Mouse (Mus musculus): ENCODE measurements around the gene Vamp1. TPM values are rescaled to one million over a fixed set of nuclear protein-coding genes. Genes with fewer than 3 reads are reported as not detected.

Gene Vamp1
- polyA plus RNA-seq, 1 experiment from 2014 or later = 5.4 TPM

GRCm38 (mm10) chr6:125216898-125217297 lies 1.5 kb downstream of the Vamp1 start:
- H3K27ac ChIP-seq = no peak overlapping the region
- H3K4me1 ChIP-seq = peaks cover 9% of the 10 kb centered on the region; the same call in 1 of the 2 replicates
- H3K4me3 ChIP-seq = no peak overlapping the region
- H3K4me2 ChIP-seq = peak overlapping the region; percentile 95; the same call in 1 of the 2 replicates
- peaks cover 19% of the 10 kb centered on the region for H3K27me3 ChIP-seq
- 80% methylated on average over 2 of the region's 2 CpGs for WGBS
- no peaks in the 10 kb centered on the region for H3K9me3 ChIP-seq (replicated peaks)
- H3K9ac ChIP-seq = no peak overlapping the region
- no peaks in the 10 kb centered on the region for H3K36me3 ChIP-seq (ENCODE audit: poor library complexity, severe bottlenecking)
- ATAC-seq = no peak

DNA sequence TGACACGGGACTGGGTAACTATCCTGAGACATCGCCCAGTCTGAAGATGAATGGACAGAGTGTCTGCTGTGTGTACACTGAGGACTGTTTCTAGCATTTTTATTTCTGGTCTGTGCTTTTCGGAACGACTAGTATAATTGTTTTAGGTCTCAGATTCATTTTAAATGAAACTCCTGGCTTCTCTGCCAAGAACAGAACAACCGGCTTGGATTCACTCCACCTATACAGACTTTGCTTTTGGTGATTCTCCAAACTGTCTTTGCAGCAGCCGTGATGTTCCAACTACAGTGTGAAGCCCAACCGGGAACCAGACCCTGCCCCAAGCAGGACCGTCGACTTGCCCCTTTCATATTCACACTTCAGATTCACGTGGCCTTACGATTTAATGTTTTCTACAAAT lies 2.5 kb downstream of the Vamp1 start:
- H3K9ac ChIP-seq = no peak overlapping the region
- H3K4me1 ChIP-seq = peaks cover 9% of the 10 kb centered on the region; the same call in 1 of the 2 replicates
- H3K27ac ChIP-seq = no peak overlapping the region
- no peak overlapping the region for H3K4me3 ChIP-seq
- no peak overlapping the region for H3K4me2 ChIP-seq
- H3K27me3 ChIP-seq = peaks cover 19% of the 10 kb centered on the region
- WGBS = 92% methylated on average over 11 of the region's 11 CpGs
- no peak for ATAC-seq
- no peaks in the 10 kb centered on the region for H3K9me3 ChIP-seq (replicated peaks)
- H3K36me3 ChIP-seq (ENCODE audit: poor library complexity, severe bottlenecking) = no peaks in the 10 kb centered on the region

DNA sequence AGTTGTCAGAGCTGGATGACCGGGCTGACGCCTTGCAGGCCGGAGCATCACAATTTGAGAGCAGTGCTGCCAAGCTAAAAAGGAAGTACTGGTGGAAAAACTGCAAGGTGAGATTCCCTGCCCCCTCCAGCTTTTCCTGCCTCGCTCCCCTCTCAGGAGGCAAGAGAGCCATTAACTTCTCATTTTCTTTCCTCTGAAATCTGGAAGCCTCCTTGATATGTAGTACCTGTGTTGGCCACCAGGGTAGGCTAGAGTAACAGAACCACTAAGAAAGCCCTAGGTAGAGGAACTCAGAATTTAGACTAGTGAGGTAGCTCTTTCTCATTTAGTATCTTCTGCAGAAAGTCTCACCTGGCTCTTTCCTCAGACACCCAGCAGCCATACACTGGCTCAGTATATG lies 3.6 kb downstream of the Vamp1 start:
- Histone ChIP-seq H3K27ac (no peak overlapping the region), H3K9me3 (replicated peaks) (no peaks in the 10 kb centered on the region), H3K27me3 (peaks cover 9% of the 10 kb centered on the region), H3K36me3 (ENCODE audit: poor library complexity, severe bottlenecking) (no peaks in the 10 kb centered on the region), H3K4me2 (no peak overlapping the region), H3K4me1 (peaks cover 9% of the 10 kb centered on the region; the same call in 1 of the 2 replicates), H3K4me3 (no peak overlapping the region), H3K9ac (no peak overlapping the region)
- no peak for ATAC-seq
- 81% methylated on average over 4 of the region's 4 CpGs for WGBS

DNA sequence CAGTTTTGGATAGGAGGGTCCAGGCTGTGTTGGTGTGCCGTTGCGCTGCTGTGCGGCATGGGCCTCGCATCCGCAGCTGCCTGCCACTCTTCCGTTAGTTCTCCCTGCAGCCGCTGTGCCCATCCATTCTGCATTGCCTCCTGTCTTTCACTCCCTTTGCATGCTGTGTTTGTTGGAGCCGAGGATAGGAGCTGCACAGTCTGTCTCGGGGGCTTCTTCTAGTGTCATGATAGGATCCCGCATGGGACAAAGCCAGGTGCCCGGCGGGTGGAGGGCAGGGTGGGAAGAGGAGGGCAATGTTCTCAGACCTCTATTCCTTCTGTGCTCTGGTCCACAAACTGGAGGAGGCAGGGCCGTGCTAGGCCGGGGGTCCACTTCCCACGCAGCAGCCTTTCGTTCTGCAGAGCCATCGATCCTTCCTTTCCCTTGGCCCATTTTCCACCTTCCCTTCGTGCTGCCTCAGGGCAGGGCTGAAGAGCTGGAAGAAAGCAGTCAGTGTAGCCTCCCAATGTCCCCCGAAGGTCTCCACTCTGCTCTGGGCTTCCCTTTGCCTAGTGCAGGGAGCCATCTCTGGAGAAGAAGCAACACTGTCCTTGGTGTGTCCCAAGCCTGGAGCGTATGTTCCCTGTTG lies 5.9 kb downstream of the Vamp1 start:
- no peak for ATAC-seq
- WGBS = 93% methylated on average over 20 of the region's 20 CpGs

GRCm38 (mm10) chr6:125222146-125222545 lies 6.8 kb downstream of the Vamp1 start:
- no peak overlapping the region for H3K27ac ChIP-seq
- peaks cover under 1% of the 10 kb centered on the region; the same call in 1 of the 2 replicates for H3K27me3 ChIP-seq
- 0 out of 2 replicates have a peak, but pooled peaks cover 4% of the 10 kb centered on the region for H3K36me3 ChIP-seq (ENCODE audit: poor library complexity, severe bottlenecking)
- no peaks in the 10 kb centered on the region for H3K9me3 ChIP-seq (replicated peaks)
- no peak overlapping the region for H3K4me2 ChIP-seq
- no peak overlapping the region for H3K4me3 ChIP-seq
- 64% methylated on average over 2 of the region's 2 CpGs for WGBS
- no peaks in the 10 kb centered on the region for H3K4me1 ChIP-seq
- ATAC-seq = no peak
- no peak overlapping the region for H3K9ac ChIP-seq

More for the DNA sequence above, 5.9 kb downstream of the Vamp1 start:
- H3K4me2 ChIP-seq = no peak overlapping the region
- H3K9ac ChIP-seq = 0 out of 2 replicates have a peak overlapping the region, but pooled peaks have one; percentile 37
- H3K27me3 ChIP-seq = peaks cover 6% of the 10 kb centered on the region; the same call in 1 of the 2 replicates
- 0 out of 2 replicates have a peak, but pooled peaks cover 4% of the 10 kb centered on the region for H3K4me1 ChIP-seq
- no peaks in the 10 kb centered on the region for H3K9me3 ChIP-seq (replicated peaks)
- no peak overlapping the region for H3K4me3 ChIP-seq
- H3K36me3 ChIP-seq (ENCODE audit: poor library complexity, severe bottlenecking) = 0 out of 2 replicates have a peak, but pooled peaks cover 4% of the 10 kb centered on the region
- H3K27ac ChIP-seq = no peak overlapping the region

DNA sequence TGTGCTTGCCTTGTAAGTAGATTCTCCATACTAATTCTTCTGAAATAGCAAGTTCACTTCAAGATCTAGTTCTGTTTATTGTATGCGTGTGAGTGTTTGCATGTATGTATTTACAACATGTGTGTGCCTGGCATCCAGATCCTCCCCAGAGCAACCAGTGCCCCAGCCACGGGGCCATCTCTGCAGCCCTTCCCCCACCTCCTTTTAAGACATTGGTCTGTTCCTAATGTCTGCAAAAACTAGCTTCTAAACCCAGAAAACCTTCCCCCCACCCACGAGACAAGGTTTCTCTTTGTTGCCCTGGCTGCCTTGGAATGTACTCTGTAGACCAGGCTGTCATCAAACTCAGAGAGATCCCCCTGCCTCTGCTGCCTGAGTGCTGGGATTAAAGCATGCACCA lies 7.2 kb downstream of the Vamp1 start:
- Histone ChIP-seq H3K9me3 (replicated peaks) (no peaks in the 10 kb centered on the region), H3K27ac (no peak overlapping the region), H3K36me3 (ENCODE audit: poor library complexity, severe bottlenecking) (0 out of 2 replicates have a peak, but pooled peaks cover 4% of the 10 kb centered on the region), H3K9ac (no peak overlapping the region), H3K4me1 (no peaks in the 10 kb centered on the region), H3K4me2 (no peak overlapping the region), H3K27me3 (no peaks in the 10 kb centered on the region), H3K4me3 (no peak overlapping the region)
- WGBS = 92% methylated on average over 3 of the region's 3 CpGs
- no peak for ATAC-seq

GRCm38 (mm10) chr6:125225518-125226115 lies 10.3 kb downstream of the Vamp1 start:
- H3K9ac ChIP-seq = no peak overlapping the region
- H3K9me3 ChIP-seq (replicated peaks) = no peaks in the 10 kb centered on the region
- no peak overlapping the region for H3K4me3 ChIP-seq
- 0 out of 2 replicates have a peak, but pooled peaks cover 1% of the 10 kb centered on the region for H3K4me1 ChIP-seq
- WGBS = 83% methylated on average over 5 of the region's 5 CpGs
- no peak overlapping the region for H3K27ac ChIP-seq
- 0 out of 2 replicates have a peak, but pooled peaks cover 4% of the 10 kb centered on the region for H3K36me3 ChIP-seq (ENCODE audit: poor library complexity, severe bottlenecking)
- H3K27me3 ChIP-seq = no peaks in the 10 kb centered on the region
- ATAC-seq = no peak
- H3K4me2 ChIP-seq = no peak overlapping the region

DNA sequence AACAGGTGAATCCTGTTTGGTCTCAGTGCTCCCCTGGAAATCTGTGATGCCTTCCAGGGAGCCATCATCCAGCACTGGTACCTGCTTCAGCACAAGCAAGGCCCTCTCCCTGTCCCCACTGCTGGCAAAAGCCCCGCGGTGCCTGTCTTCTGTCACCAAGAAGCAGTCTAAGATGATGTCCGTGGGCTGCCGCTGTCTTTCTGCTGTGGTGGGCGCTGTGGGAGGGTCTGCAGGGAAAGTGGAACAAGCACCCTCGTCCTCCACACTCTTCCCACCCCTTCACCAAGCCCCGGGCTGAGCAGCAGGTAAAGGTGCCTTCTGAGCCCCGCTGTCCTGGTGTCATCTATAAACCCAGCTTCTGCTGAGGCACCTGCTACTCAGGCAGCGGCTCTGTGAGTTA lies 15.2 kb downstream of the Vamp1 start:
- 0 out of 2 replicates have a peak, but pooled peaks have one; percentile 7 for ATAC-seq
- peaks cover 17% of the 10 kb centered on the region for H3K4me1 ChIP-seq
- no peaks in the 10 kb centered on the region for H3K9me3 ChIP-seq (replicated peaks)
- no peak overlapping the region for H3K27ac ChIP-seq
- peak overlapping the region; percentile 77; the same call in 1 of the 2 replicates for H3K4me2 ChIP-seq
- H3K27me3 ChIP-seq = no peaks in the 10 kb centered on the region
- H3K9ac ChIP-seq = peak overlapping the region; percentile 34; the same call in 1 of the 2 replicates
- no peaks in the 10 kb centered on the region for H3K36me3 ChIP-seq (ENCODE audit: poor library complexity, severe bottlenecking)
- WGBS = 62% methylated on average over 9 of the region's 9 CpGs
- H3K4me3 ChIP-seq = no peak overlapping the region

- Histone ChIP-seq H3K9ac (peak within 1 kb of the TSS; percentile 69), H3K36me3 (ENCODE audit: poor library complexity, severe bottlenecking) (no peaks in the 10 kb centered on the region), H3K27me3 (no peaks in the 10 kb centered on the region), H3K27ac (peak within 1 kb of the TSS; percentile 21; the same call in 1 of the 2 replicates), H3K4me3 (peak within 1 kb of the TSS; percentile 40), H3K9me3 (replicated peaks) (no peaks in the 10 kb centered on the region), H3K4me2 (peak within 1 kb of the TSS; percentile 77), H3K4me1 (peaks cover 17% of the 10 kb centered on the region)
- 8% methylated on average over 16 of the region's 16 CpGs for WGBS
- peak; percentile 76 for ATAC-seq
These were observed 16.0 kb downstream of the Vamp1 start, which contains the start of gene Tapbpl for GRCm38 (mm10) chr6:125231117-125232044. Gene Tapbpl, minus strand, starts transcription at chr6:125231860.

- ATAC-seq = 0 out of 2 replicates have a peak, but pooled peaks have one; percentile 9
- Histone ChIP-seq H3K9ac (peak overlapping the region; percentile 69; the same call in 1 of the 2 replicates), H3K9me3 (replicated peaks) (no peaks in the 10 kb centered on the region), H3K4me3 (peak overlapping the region; percentile 40; the same call in 1 of the 2 replicates), H3K36me3 (ENCODE audit: poor library complexity, severe bottlenecking) (no peaks in the 10 kb centered on the region), H3K27me3 (no peaks in the 10 kb centered on the region), H3K4me1 (peaks cover 17% of the 10 kb centered on the region), H3K27ac (no peak overlapping the region), H3K4me2 (peak overlapping the region; percentile 77)
- WGBS = 63% methylated on average over 4 of the region's 4 CpGs
These were observed 16.7 kb downstream of the Vamp1 start for GRCm38 (mm10) chr6:125232045-125232437.

DNA sequence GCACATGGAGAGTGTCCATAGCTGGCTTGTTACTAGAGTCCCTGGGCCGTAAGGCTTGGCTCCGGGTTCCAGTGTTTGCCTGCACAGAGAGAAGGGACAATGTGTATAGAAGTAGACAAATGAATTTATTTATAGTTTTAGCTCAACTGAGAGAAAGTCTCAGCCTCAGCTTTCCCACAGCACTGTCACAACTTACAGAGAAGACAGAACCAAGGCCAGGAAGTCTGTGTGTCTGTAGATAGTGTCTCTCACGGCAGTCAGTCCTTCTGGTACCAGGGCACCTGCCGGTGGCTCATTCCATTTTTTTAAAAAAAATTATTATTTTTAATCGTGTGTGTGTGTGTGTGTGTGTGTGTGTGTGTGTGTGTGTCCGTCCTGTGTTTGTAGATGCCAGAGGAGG lies 17.2 kb downstream of the Vamp1 start:
- Histone ChIP-seq H3K9ac (no peak overlapping the region), H3K27me3 (no peaks in the 10 kb centered on the region), H3K36me3 (ENCODE audit: poor library complexity, severe bottlenecking) (no peaks in the 10 kb centered on the region), H3K9me3 (replicated peaks) (no peaks in the 10 kb centered on the region), H3K27ac (no peak overlapping the region), H3K4me3 (no peak overlapping the region), H3K4me1 (peaks cover 17% of the 10 kb centered on the region), H3K4me2 (no peak overlapping the region)
- 77% methylated on average over 6 of the region's 6 CpGs for WGBS
- ATAC-seq = no peak
